Mouse (Mus musculus) C2C12 (cell line): ENCODE measurements at regions not wholly inside any gene's neighbourhood (a gene's known extent, or its start where the extent isn't known, plus 50 kb on each side); places are given as distances from the start of the nearest gene placed in this dataset.

Experiments used
- CEBPB ChIP-seq: IDR thresholded peaks from one replicate; pipeline ENCODE4 v1.6.1; 2011; ENCODE audit warnings: low read depth, mild to moderate bottlenecking, control low read depth, moderate library complexity
- CTCF ChIP-seq: IDR thresholded peaks from one replicate; pipeline ENCODE4 v1.5.1; 2011; ENCODE audit not compliant: control insufficient read depth, insufficient read depth, insufficient read length
- MAX ChIP-seq: IDR thresholded peaks from one replicate; pipeline ENCODE4 v1.6.1; 2011; ENCODE audit warnings: mild to moderate bottlenecking, control low read depth
- USF1 ChIP-seq: IDR thresholded peaks from one replicate; pipeline ENCODE4 v1.6.1; 2011; ENCODE audit warnings: low read depth, mild to moderate bottlenecking, control low read depth, moderate library complexity

GRCm38 (mm10) chr16:7768433-7768832 lies 656.5 kb downstream of the Tmem114 start:
- no peak for TF ChIP-seq CTCF
- TF ChIP-seq MAX: no peak
- TF ChIP-seq CEBPB: no peak
- no peak for TF ChIP-seq USF1
